Mouse (Mus musculus): ENCODE results near the gene Nln. TPM values are rescaled to one million over a fixed set of nuclear protein-coding genes. Genes with fewer than 3 reads are reported as not detected.

Nln gene
- polyA plus RNA-seq, 1 experiment from 2014 or later, result 70.8 TPM

DNA sequence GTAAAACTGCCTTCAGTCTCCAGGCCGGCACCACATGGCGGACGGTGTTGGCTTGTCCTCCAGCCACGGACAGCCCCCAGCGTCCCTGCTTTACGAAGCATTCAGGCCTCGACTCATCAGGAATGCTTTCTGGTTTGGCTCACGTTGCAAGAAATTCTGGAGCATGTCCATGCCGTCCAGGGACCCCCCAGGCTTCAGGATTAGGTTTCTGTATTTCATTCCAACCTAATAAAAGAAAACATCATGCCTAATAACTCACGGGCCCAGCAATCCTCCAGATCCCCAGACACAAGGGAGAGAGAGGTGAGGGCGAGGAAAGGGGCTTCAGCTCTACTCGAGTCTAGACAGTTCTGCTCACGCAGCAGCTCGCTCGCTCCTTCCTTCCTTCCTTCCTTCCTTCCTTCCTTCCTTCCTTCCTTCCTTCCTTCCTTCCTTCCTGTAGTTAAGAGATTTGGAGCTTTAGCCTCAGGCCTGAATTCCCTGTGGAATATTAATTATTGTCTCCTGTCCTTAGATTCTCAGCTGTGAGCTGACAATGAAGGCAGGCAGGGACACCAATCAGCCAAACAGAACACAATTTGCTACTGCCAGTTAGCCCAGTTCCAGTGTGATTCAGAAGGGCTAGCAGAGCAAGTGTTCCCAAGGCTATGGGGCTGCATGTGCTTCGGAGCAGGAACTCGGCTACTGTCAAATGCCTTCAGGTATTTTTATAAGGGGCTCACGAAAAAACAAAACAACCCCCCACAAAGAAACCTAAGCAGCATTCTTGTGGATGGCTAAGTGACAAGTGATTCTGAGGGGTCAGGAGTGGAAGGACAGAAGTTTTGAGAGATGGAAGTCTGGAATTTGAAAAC lies 84.3 kb downstream of the Nln start:
- Histone ChIP-seq H3K27me3 (replicated peaks) (no peaks in the 10 kb centered on the region), H3K4me2 (no peak overlapping the region), H3K36me3 (replicated peaks) (peaks cover 9% of the 10 kb centered on the region; the same call in 1 of the 2 replicates), H3K4me1 (no peaks in the 10 kb centered on the region), H3K4me3 (no peak overlapping the region), H3K9ac (no peak overlapping the region), H3K27ac (no peak overlapping the region), H3K9me3 (no peaks in the 10 kb centered on the region)
- no peak for ATAC-seq (replicated peaks)
- 44% methylated on average over 18 of the region's 18 CpGs for WGBS

DNA sequence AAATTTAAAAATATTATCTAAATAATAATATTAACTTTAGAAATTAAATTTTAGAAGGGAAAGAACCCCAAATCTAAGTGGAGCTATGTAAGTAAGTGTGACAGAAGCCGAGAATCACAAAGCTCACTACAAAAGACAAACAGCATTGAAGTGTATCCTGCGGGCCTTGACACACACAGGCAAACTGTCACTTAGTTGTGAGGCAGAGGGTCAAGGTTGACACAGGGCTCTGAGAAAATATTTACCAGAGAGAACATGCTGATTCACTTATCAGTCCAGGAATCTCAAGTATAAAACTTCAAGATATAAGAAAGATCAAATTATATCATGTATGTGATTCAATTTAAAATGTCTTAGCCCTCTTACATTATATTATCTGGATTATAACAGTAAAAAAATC lies 85.1 kb downstream of the Nln start:
- 79% methylated on average over 2 of the region's 2 CpGs for WGBS
- no peak overlapping the region for H3K4me2 ChIP-seq
- H3K4me1 ChIP-seq, result no peaks in the 10 kb centered on the region
- H3K36me3 ChIP-seq (replicated peaks), result peaks cover 9% of the 10 kb centered on the region; the same call in 1 of the 2 replicates
- H3K4me3 ChIP-seq, result no peak overlapping the region
- ATAC-seq (replicated peaks), result no peak
- no peaks in the 10 kb centered on the region for H3K9me3 ChIP-seq
- H3K27me3 ChIP-seq (replicated peaks), result no peaks in the 10 kb centered on the region
- H3K9ac ChIP-seq, result no peak overlapping the region
- no peak overlapping the region for H3K27ac ChIP-seq

DNA sequence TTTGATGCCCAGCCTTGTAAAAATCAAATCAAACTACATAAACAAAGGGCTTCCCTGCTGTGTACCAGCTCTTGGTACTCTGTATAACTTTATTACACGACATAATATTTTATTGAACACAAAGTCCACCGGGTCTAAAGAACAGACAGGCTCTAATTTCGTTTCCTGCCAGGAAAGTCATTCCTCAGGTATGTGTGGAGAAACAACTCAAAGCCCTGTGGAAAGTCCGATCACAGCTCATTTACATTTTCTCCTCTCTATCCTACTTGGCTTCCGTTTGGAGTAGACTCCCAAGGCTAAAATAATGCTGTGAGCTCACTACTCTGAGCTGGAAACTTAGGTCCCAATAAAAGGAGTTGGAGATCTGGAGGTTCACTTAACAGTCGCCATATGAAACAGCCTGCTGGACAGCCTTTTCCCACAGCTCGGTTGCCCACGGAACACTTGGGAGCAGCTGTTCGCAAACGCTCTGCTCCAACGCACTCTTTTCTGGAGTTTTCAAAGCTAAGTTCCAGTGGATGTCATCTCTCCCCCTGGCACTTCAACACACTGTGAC lies 86.0 kb downstream of the Nln start:
- WGBS, result 76% methylated on average over 11 of the region's 11 CpGs
- no peak for ATAC-seq (replicated peaks)
- Histone ChIP-seq H3K36me3 (replicated peaks) (peaks cover 9% of the 10 kb centered on the region; the same call in 1 of the 2 replicates), H3K4me2 (no peak overlapping the region), H3K4me1 (no peaks in the 10 kb centered on the region), H3K9ac (no peak overlapping the region), H3K27ac (no peak overlapping the region), H3K4me3 (no peak overlapping the region), H3K9me3 (no peaks in the 10 kb centered on the region), H3K27me3 (replicated peaks) (no peaks in the 10 kb centered on the region)

GRCm38 (mm10) chr13:104018466-104019076 lies 90.8 kb downstream of the Nln start:
- Histone ChIP-seq H3K27me3 (replicated peaks) (no peaks in the 10 kb centered on the region), H3K9me3 (no peaks in the 10 kb centered on the region), H3K4me1 (no peaks in the 10 kb centered on the region), H3K4me2 (no peak overlapping the region), H3K36me3 (replicated peaks) (peaks cover 9% of the 10 kb centered on the region; the same call in 1 of the 2 replicates), H3K27ac (no peak overlapping the region), H3K4me3 (no peak overlapping the region), H3K9ac (no peak overlapping the region)
- 11% methylated on average over 7 of the region's 7 CpGs for WGBS
- ATAC-seq (replicated peaks), result no peak

DNA sequence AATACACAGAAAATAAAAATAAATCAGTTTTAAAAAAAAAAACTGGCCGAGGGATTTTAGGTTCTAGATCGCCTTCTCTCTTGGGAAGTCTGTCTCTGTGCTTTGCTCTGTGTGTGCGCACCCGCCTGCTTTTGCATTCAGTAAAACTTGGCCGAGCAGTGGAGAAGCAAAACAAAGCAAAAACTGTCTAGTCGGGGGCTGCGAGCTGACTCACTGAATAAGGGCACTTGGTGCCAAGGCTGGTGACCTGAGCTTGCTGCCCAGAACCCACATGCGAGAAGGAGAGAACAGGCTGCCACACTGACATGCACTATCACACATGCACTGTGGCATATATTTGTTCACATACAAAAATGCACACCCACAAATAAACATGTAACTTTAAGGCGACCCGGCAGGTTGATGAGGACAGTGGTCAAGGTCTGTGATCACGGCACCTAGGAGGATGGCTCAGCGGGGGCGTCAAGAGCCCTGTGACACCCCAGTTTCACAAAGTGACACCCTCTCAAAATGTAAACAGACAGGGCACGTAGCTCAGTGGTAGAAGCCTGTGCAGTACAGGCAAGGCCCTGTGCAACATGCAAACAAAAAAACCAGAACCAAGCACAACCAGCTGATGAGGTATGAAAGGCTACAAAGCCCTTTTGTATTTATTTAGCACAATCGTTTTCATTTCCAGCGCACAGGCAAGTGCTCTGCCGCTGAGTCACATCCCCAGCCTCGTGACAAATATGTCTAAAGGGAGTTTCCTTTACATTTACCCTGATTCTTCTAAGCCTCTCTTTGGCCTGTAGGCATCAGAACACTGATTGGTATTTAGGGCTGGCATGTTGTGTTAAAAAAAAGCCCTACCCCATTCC lies 93.9 kb downstream of the Nln start:
- no peak overlapping the region for H3K4me3 ChIP-seq
- no peaks in the 10 kb centered on the region for H3K36me3 ChIP-seq (replicated peaks)
- no peaks in the 10 kb centered on the region for H3K9me3 ChIP-seq
- no peak overlapping the region for H3K4me2 ChIP-seq
- no peak overlapping the region for H3K27ac ChIP-seq
- ATAC-seq (replicated peaks), result no peak
- H3K9ac ChIP-seq, result no peak overlapping the region
- WGBS, result 85% methylated on average over 18 of the region's 18 CpGs
- no peaks in the 10 kb centered on the region for H3K27me3 ChIP-seq (replicated peaks)
- H3K4me1 ChIP-seq, result no peaks in the 10 kb centered on the region

DNA sequence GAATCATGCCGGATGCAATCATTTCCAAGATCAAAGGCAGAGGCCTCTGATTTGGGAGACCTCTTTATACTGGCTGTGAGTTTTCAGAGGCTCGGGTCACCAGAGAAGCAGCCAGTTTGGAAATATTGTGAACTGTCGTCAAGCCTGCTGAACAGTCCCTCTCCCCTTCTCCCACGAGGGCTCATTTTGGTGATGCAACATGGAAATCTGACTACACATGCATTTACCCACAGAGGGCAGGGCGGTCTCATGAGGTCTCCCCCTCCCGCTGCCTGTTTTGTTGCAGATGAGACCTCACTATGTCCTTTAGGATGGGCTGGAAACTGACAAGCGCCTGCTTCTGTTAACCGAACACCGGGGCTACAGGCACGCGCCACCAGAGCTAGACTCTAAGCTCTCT lies 95.4 kb downstream of the Nln start:
- Histone ChIP-seq H3K4me3 (no peak overlapping the region), H3K4me1 (no peaks in the 10 kb centered on the region), H3K27ac (no peak overlapping the region), H3K4me2 (no peak overlapping the region), H3K36me3 (replicated peaks) (no peaks in the 10 kb centered on the region), H3K27me3 (replicated peaks) (no peaks in the 10 kb centered on the region), H3K9me3 (no peaks in the 10 kb centered on the region), H3K9ac (no peak overlapping the region)
- 82% methylated on average over 11 of the region's 11 CpGs for WGBS
- ATAC-seq (replicated peaks), result peak; percentile 12; the same call in 1 of the 2 replicates

DNA sequence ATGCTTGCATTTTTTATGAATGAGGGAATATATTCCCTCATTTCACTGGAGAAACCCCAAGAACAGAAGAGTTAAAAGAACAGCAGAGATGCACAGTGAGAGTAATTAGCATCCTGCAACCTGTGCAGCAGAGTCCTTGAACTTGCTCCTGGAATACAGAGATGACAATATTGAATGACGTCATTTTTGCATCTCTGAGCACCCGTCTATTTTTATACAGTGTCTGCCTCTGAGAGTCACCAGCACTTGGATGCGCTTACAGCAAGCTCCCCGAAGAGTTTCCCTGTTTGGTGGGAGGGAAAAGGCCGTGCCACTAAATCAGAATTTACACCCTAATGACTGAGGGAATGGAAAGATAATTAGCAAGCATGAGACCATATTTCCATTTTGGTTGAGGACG lies 96.0 kb downstream of the Nln start:
- WGBS, result 54% methylated on average over 6 of the region's 6 CpGs
- no peaks in the 10 kb centered on the region for H3K36me3 ChIP-seq (replicated peaks)
- H3K27me3 ChIP-seq (replicated peaks), result no peaks in the 10 kb centered on the region
- H3K4me3 ChIP-seq, result no peak overlapping the region
- no peaks in the 10 kb centered on the region for H3K9me3 ChIP-seq
- H3K27ac ChIP-seq, result no peak overlapping the region
- H3K4me2 ChIP-seq, result no peak overlapping the region
- peak; percentile 62 for ATAC-seq (replicated peaks)
- no peak overlapping the region; the same call in 1 of the 2 replicates for H3K9ac ChIP-seq
- H3K4me1 ChIP-seq, result no peaks in the 10 kb centered on the region

DNA sequence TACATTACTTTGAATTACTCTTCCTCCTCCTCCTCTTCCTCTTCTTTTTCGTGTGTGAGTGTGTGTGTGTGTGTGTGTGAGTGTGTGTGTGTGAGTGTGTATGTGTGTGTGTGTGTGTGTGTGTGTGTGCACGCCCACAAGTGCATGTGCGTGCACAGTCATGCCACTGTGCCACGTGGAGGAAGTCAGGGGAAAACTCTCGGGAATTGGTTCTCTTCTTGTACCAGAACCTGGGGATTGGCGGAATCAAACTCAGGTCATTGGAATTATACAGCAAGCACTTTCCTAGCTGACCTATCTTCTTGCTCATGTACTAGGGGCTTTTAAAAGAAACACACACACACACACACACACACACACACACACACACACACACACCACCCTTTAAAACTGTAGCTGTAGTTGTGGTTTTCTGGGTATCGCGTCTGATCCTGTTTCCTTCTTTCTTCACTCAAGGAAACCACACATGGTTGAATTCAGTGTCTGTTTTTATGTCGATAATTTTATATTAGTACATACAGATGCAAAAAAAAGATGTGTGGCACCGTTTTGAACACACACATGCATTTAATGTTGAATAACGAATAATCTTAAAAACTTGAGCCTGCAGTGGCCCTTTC lies 97.1 kb downstream of the Nln start:
- WGBS, result 94% methylated on average over 11 of the region's 11 CpGs
- H3K9ac ChIP-seq, result no peak overlapping the region
- no peaks in the 10 kb centered on the region for H3K4me1 ChIP-seq
- H3K4me3 ChIP-seq, result no peak overlapping the region
- no peak for ATAC-seq (replicated peaks)
- H3K27ac ChIP-seq, result no peak overlapping the region
- no peaks in the 10 kb centered on the region for H3K9me3 ChIP-seq
- H3K4me2 ChIP-seq, result no peak overlapping the region
- no peaks in the 10 kb centered on the region for H3K36me3 ChIP-seq (replicated peaks)
- no peaks in the 10 kb centered on the region for H3K27me3 ChIP-seq (replicated peaks)

GRCm38 (mm10) chr13:104011289-104011688 lies 98.1 kb downstream of the Nln start:
- Histone ChIP-seq H3K9me3 (no peaks in the 10 kb centered on the region), H3K4me1 (no peaks in the 10 kb centered on the region), H3K9ac (no peak overlapping the region), H3K36me3 (replicated peaks) (no peaks in the 10 kb centered on the region), H3K27me3 (replicated peaks) (no peaks in the 10 kb centered on the region), H3K27ac (no peak overlapping the region), H3K4me3 (no peak overlapping the region), H3K4me2 (no peak overlapping the region)
- ATAC-seq (replicated peaks), result no peak
- WGBS, result 91% methylated on average over 5 of the region's 5 CpGs

GRCm38 (mm10) chr13:104005231-104005845 lies 104.1 kb downstream of the Nln start:
- H3K4me3 ChIP-seq, result no peak overlapping the region
- 88% methylated on average over 6 of the region's 6 CpGs for WGBS
- H3K27ac ChIP-seq, result no peak overlapping the region
- no peak overlapping the region for H3K9ac ChIP-seq
- no peaks in the 10 kb centered on the region for H3K9me3 ChIP-seq
- no peaks in the 10 kb centered on the region for H3K36me3 ChIP-seq (replicated peaks)
- no peaks in the 10 kb centered on the region for H3K4me1 ChIP-seq
- ATAC-seq (replicated peaks), result no peak
- H3K4me2 ChIP-seq, result no peak overlapping the region
- no peaks in the 10 kb centered on the region for H3K27me3 ChIP-seq (replicated peaks)

DNA sequence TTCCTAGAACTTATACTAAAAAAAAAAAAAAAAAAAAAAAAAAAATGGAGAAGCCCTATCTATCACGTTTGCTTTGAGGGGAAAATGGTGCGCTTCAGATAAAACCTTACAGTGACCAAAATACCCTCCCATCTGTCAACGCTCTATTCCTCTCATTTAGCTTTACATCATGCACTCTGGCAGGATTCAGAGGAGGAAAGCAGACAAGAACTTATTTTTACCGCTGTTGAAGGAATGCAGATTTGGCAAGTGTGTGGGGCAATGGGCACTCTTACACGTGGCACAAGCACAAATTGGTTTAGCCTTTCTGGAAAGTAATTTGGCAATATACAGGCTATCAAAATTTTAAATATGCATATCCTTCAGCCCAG lies 115.3 kb downstream of the Nln start:
- Histone ChIP-seq H3K4me1 (no peaks in the 10 kb centered on the region), H3K27ac (no peak overlapping the region), H3K4me2 (no peak overlapping the region), H3K36me3 (replicated peaks) (0 out of 2 replicates have a peak, but pooled peaks cover 2% of the 10 kb centered on the region), H3K4me3 (no peak overlapping the region), H3K9ac (no peak overlapping the region), H3K27me3 (replicated peaks) (no peaks in the 10 kb centered on the region), H3K9me3 (no peaks in the 10 kb centered on the region)
- no peak for ATAC-seq (replicated peaks)
- WGBS, result 88% methylated on average over 5 of the region's 5 CpGs

Data from midbrain, embryonic 15.5 days (tissue).